Mouse (Mus musculus) mouse trophoblast stem cell (cell line): ENCODE measurements around the gene Trp53inp2.

Experiments used
- in situ Hi-C, 2 experiments: fragments of 300-500 bp; cut with MseI, MboI; formaldehyde crosslinking; loops; 2 replicates in 1 of 2; 3 replicates in 1 of 2; pipeline ENCODE4 v1.15.1; 2025

The Trp53inp2 gene

GRCm38 (mm10) chr2:155380261-155381059, at the start of gene Trp53inp2:
Gene Trp53inp2, plus strand, starts transcription at chr2:155381059.
- in situ Hi-C loops: no loop called here

- in situ Hi-C loops: no loop called here
Measured at GRCm38 (mm10) chr2:155331351-155331750, 49.5 kb upstream of the Trp53inp2 start.

- in situ Hi-C loops: no loop called here
Measured at GRCm38 (mm10) chr2:155333421-155333820, 47.4 kb upstream of the Trp53inp2 start.

DNA sequence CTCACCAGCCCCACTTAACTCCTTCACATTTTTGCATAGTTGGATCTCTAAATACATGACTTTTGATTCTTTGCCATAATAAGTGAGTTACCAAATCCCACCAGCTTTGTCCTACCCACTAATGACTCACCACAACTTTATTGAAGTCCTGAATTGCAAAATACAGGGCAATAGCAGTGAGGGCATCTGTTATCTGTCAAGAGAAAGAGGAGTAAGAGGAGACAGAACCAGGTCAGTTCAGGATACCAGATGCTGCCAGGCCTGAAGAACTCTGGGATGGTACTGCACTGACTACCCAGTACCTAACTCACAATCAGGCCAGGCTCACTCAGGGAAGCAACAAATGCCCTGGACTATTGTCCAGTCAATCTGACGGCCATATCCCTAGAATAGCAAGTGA, 45.6 kb upstream of the Trp53inp2 start:
- in situ Hi-C loops: no loop called here

- in situ Hi-C loops: no loop called here
Measured at GRCm38 (mm10) chr2:155336254-155336653, 44.6 kb upstream of the Trp53inp2 start.

GRCm38 (mm10) chr2:155340166-155340565, 40.7 kb upstream of the Trp53inp2 start:
- in situ Hi-C loops: no loop called here

GRCm38 (mm10) chr2:155346670-155347069, 34.2 kb upstream of the Trp53inp2 start:
- in situ Hi-C loops: no loop called here

- in situ Hi-C loops: no loop called here
Measured at GRCm38 (mm10) chr2:155354402-155354801, 26.5 kb upstream of the Trp53inp2 start.

GRCm38 (mm10) chr2:155356971-155357591, 23.8 kb upstream of the Trp53inp2 start, which contains the start of gene Pigu:
Gene Pigu, minus strand, starts transcription at chr2:155357430.
- in situ Hi-C loops: no loop called here

- in situ Hi-C loops: no loop called here
Measured at GRCm38 (mm10) chr2:155357686-155358399, 23.0 kb upstream of the Trp53inp2 start.

GRCm38 (mm10) chr2:155367635-155368284, 13.1 kb upstream of the Trp53inp2 start:
- in situ Hi-C loops: no loop called here

GRCm38 (mm10) chr2:155369333-155369883, 11.5 kb upstream of the Trp53inp2 start:
- in situ Hi-C loops: no loop called here

- in situ Hi-C loops: no loop called here
Measured at GRCm38 (mm10) chr2:155372451-155372850, 8.4 kb upstream of the Trp53inp2 start.

DNA sequence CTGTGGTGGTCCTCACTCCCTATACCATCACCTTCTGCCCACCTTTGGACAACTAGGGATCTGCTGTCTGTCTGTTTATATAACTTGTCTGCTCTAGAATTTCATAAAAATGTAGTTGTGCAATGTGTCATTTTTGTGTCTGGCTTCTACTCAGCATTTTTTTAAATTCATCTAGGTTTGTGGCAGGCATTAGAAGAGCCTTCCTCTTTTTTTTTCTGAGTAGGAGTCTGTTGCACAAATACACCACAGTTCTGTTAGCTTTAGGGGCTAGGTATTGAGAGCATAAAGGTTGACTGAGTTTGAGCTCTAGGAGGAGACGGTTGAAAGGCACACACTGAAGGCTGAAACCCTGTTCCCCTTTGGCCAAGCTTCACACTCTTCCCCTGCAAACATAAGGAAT, 7.6 kb upstream of the Trp53inp2 start:
- in situ Hi-C loops: no loop called here

GRCm38 (mm10) chr2:155373886-155374285, 7.0 kb upstream of the Trp53inp2 start:
- in situ Hi-C loops: no loop called here

DNA sequence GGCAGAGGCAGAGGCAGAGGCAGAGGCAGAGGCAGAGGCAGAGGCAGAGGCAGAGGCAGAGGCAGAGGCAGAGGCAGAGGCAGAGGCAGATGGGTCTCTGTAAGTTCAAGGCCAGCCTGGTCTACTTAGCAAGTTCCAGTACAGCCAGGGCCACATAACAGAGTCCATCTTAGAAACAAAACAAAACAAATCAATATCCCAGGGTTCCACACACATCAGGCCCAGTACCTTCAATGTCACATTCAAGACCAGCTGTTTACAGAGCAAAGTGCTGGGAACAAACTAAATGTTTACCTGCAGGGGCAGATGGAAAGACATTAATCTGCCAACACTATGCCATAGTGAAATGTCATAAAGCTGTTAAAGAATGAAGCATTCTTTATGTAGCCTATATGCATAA, 6.3 kb upstream of the Trp53inp2 start:
- in situ Hi-C loops: no loop called here

DNA sequence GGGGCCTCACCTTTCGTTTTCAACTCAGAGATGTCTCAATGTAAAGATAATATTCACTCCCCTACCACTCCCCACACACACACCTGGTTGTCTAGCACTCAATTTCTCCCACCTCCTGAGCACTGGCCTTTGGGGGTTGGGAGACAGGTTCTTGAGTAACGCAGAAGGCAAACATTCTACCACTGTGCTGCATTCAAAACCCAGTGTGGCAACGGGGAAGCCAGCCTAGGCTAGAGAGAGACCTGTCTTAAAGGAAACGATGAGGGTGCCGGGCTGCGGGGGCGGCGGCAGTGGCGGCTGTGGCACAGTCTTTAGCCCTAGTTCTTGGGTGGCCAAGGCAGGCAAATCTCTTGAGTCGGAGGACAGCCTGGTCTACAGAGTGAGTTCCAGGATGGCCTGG, 4.7 kb upstream of the Trp53inp2 start:
- in situ Hi-C loops: no loop called here

GRCm38 (mm10) chr2:155381060-155381437, 190 bp downstream of the Trp53inp2 start:
- in situ Hi-C loops: no loop called here

DNA sequence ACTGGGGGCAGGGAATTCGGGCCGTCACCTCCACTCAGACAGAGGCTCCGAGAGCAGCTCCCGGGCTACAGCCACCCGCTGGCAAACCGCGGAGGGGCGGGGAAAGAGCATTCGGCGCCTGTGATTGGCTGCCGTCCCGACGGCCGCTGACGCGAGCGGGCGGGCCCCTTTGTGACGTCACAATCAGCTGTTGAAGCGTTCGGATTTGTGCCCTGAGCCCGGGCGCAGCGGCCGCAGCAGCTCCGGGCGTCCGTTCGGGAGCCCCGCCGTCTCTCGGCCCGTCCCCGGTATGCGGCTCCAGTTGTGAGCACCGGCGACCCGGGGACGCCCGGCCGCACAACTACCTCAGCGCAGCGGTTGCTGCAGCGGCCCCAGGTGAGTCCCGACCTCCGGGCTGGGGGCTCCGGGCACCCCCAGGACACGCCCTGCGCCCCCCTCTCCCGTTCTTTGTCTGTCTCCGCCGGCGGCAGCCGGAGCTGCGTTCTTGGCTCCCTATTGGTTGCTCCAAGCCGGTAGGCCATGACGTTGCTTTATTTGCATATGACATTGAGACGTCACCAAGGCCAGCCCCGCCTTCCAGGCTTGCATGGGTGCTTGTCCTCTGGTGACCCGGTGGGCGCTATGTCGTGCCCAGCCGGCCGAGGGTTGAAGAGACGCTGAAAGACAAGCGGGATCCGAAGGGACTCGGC, 928 bp downstream of the Trp53inp2 start:
- in situ Hi-C loops: no loop called here

DNA sequence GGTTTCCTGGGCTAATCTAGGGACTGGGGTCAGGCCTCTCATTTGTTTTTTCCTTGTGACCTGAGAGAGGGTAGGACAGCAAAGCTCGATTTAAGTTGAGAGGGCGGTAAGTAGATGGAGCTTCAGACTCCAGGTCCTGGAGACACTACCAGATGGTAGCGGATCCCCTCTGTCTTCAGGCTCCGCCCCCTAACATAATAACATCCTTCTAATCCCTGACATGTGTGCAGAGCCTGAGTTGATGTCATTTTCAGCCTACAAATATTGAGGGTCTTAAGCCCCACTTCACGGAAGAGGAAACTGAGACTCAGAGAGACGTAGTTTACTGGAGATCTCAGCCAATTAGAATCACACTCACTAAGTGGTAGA, 1.5 kb downstream of the Trp53inp2 start:
- in situ Hi-C loops: no loop called here

GRCm38 (mm10) chr2:155382791-155383438, 2.1 kb downstream of the Trp53inp2 start:
- in situ Hi-C loops: no loop called here
